Mouse (Mus musculus) E14TG2a.4 (cell line): ENCODE data around the gene Nes.

Source experiments
- CTCF ChIP-seq: conservative IDR thresholded peaks from 2 replicates; pipeline ENCODE4 v1.5.1; 2014; ENCODE audit warnings: low read length
- NANOG ChIP-seq: IDR thresholded peaks from 2 replicates; pipeline ENCODE4 v1.6.1; 2014; ENCODE audit warnings: borderline replicate concordance, low read length, mixed read lengths

GRCm38 (mm10) chr3:87987633-87988032, 16.8 kb downstream of the Nes start:
- no peak for TF ChIP-seq CTCF
- TF ChIP-seq NANOG, result no peak
